Mouse (Mus musculus): Measurements from ENCODE around the gene Tmigd3.

Gene Tmigd3

GRCm38 (mm10) chr3:105936111-105936510 lies 65.4 kb downstream of the Tmigd3 start:
- DNase-seq: no peak

DNA sequence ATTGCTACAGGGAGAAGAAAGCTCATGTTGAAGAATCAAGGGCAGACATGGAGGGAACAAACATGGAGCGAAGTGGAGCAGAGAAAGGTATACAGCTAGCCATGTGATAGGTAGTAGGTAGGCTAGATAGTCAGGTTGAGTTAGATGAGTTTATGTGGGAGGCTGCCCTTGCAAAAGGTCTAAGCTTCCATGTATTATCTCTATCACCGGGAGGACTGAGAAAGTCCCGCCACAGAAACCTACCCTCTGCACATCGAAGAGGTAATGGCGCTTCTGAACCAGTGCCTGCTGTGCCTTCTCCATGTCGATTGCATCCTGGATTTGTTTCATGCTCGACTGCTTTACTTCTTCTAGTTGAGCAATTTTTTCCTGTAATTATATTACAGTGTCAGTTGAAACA lies 80.6 kb downstream of the Tmigd3 start:
- no peak for DNase-seq

DNA sequence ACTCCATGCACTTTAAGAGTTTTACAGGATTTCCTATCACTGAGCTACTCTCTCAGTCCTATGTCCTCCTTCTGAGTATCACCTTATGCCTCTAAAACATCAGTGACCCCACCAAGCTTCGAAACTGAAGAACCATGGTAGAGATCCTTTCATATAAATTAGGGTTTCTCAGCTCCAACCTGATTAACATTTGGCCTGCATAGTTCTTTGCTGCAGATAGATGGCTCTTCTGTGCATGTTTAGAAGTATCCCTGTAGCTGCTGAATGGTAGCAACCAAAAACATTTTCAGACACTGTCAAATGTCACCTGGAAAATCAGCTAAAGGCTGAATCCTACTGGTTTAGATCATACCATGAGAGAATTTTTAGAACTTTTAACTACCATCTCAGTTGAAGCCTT lies 86.5 kb downstream of the Tmigd3 start:
- no peak for DNase-seq

DNA sequence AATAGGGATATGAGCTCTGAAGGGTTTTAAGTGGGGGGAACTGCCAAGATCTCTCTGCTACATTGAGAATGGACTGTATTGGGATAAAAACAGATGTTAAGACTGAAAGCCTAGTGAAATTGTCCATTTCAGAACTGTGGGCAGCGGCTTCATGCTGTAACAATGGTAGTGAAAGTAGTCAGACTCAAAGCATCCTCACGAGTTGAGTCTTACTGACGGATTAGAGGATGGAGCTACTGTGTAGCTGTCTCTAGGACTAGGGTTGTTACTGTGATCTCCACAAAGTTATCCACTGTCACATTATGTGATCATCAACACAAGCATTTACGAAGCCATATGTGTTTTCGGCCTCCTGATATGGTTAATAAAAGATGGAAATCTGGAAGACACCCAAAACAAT lies 87.5 kb downstream of the Tmigd3 start:
- DNase-seq: no peak

DNA sequence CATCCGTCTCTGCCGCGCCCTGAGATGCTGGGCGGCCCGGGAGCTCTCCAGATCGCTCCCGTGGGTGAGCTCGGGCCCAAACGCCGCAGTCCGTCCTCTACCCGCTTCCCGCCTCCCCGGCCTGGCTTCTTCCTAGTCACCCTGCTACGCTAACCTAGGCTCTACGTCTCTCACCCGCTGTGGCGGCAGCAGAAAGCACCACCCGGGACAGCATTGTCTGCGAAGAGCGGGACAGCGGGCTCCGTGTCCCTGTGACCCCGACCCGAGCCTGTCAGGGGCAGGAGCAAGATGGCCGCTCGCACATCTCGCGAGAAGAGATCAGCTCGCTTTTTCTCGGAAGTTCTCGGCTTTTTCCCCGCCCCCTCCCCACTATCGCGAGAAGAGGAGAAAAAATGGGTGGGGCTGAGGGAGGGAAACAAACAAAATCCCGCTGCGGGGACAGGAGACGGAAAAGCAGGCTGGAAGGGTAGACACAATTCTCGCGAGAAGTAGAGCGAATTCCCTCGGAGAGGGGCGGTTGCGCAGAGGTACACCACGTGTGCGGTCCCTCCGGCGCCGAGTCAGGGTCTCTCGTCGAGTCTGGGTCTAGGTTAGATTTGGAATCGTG lies 88.4 kb downstream of the Tmigd3 start, which contains the start of gene Wdr77:
TSS of gene Wdr77 (plus strand) at position 396 of the 607 bp plus-strand sequence.
- peak; percentile 96 for DNase-seq

DNA sequence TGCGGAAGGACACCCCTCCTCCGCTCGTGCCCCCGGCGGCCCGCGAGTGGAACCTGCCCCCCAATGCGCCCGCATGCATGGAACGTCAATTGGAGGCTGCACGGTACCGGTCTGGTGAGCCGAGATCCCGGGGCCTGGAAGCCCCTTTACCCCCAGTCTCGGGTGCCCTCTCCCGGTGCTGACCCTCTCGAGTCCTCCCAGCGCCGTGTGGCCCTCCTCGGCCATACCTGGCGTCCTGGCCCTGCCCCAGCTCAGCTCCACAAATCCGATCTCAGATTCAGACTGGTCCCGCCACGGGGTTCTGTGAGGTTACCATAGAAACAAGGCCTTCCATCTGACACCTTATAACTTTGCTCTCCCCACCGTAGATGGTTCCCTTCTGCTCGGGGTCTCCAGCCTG lies 88.9 kb downstream of the Tmigd3 start:
- no peak for DNase-seq

- no peak for DNase-seq
Observed at GRCm38 (mm10) chr3:105959999-105960398, 89.3 kb downstream of the Tmigd3 start, which contains the start of gene Atp5f1. TSS of gene Atp5f1 (minus strand) at chr3:105960099.

GRCm38 (mm10) chr3:105960700-105961099 lies 90.0 kb downstream of the Tmigd3 start:
- DNase-seq: peak; percentile 39

- no peak for DNase-seq
Observed at GRCm38 (mm10) chr3:105971831-105972446, 101.2 kb downstream of the Tmigd3 start.

- DNase-seq: no peak
Observed at GRCm38 (mm10) chr3:105973411-105973810, 102.7 kb downstream of the Tmigd3 start, which contains the start of gene Ovgp1. TSS of gene Ovgp1 (plus strand) at chr3:105973711.
